Mouse (Mus musculus): ENCODE results near the gene Atp6v1e1. TPM values are rescaled to one million over a fixed set of nuclear protein-coding genes. Genes with fewer than 3 reads are reported as not detected.
"Not testable (repeated sequence)": the region's sequence is repeated elsewhere in the genome, so short reads cannot be mapped to it uniquely, and the experiment has no call there.

Gene Atp6v1e1
- polyA plus RNA-seq (2016; fragmentation: Nextera tagmentation; extraction: Ambion mirVana): 178 and 180 TPM in 2 replicates

DNA sequence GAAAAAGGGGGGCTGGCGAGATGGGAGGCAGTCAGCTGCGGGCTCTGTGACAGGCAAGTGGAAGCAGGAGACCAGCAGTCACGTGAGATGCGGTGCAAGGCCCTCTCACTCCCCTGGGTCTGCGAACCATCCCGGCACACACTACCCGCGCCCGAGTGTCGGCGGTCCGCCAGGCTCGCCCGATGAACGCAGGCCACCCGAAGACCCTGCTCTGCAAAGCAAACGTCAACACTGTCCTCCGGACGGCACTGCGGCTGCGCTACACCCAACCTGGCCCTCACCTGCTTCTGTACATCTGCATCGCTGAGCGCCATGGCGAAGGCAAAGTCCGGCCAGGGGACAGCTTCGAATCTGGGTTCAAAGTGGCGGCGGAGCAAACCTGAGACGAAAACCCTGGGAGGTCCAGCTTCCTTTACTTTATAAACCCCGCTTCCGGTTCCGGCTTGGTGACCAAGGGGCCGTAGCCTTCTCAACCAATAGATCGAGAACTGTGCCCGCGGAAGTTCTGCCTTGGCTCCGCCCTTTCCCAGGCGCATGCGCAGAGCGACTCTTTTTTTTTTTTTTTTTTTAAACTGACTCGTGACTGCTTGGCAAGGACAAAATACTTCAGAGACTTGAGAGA, at the start of gene Atp6v1e1:
TSS of gene Atp6v1e1 (minus strand) at position 487 of the 622 bp plus-strand sequence.
- H3K27ac ChIP-seq: peak within 1 kb of the TSS; percentile 83
- peaks cover 12% of the 10 kb centered on the region for H3K4me1 ChIP-seq
- H3K4me3 ChIP-seq: peak within 1 kb of the TSS; percentile 76
- no peaks in the 10 kb centered on the region for H3K27me3 ChIP-seq
- peaks cover 18% of the 10 kb centered on the region for H3K36me3 ChIP-seq
- H3K4me2 ChIP-seq (replicated peaks): peak within 1 kb of the TSS; percentile 76
- peak; percentile 97 for ATAC-seq (ENCODE audit: low FRiP score)
- H3K9ac ChIP-seq: peak within 1 kb of the TSS; percentile 85
- under 1% methylated on average over 41 of the region's 41 CpGs for whole genome bisulfite sequencing
- no peaks in the 10 kb centered on the region for H3K9me3 ChIP-seq (replicated peaks)

DNA sequence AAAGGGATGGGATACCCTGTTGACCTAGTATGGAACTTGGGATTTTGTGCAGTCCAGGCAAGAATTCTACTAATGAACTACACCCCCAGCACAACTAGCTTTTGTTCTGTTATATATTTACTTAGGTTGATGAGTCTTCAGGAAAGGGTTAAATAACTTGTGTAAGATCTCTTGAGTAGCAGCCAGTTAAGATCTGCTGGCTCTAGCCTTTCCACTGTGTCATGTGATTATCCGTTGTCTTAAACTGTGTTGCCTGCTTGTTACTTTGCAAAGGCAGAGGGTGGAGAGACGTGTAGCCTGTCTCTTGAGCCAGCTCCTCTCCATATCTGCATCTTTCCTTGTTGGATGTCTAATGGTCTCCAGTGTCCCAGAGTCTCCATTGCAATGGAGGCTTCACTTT, 48.7 kb upstream of the Atp6v1e1 start:
- no peak for ATAC-seq (ENCODE audit: low FRiP score)
- Histone ChIP-seq H3K9ac (no peak overlapping the region), H3K9me3 (replicated peaks) (no peaks in the 10 kb centered on the region), H3K4me1 (no peaks in the 10 kb centered on the region), H3K4me2 (replicated peaks) (no peak overlapping the region), H3K36me3 (peaks cover 14% of the 10 kb centered on the region; the same call in 1 of the 2 replicates), H3K27me3 (no peaks in the 10 kb centered on the region), H3K4me3 (no peak overlapping the region), H3K27ac (no peak overlapping the region)
- 93% methylated on average over 2 of the region's 2 CpGs for WGBS

GRCm38 (mm10) chr6:120868824-120869223, 46.2 kb upstream of the Atp6v1e1 start:
- no peak overlapping the region for H3K4me2 ChIP-seq (replicated peaks)
- no peak overlapping the region for H3K27ac ChIP-seq
- no peak overlapping the region for H3K4me3 ChIP-seq
- H3K27me3 ChIP-seq: no peaks in the 10 kb centered on the region
- H3K36me3 ChIP-seq: peaks cover 25% of the 10 kb centered on the region
- H3K9me3 ChIP-seq (replicated peaks): no peaks in the 10 kb centered on the region
- WGBS: 73% methylated on average over 1 of the region's 1 CpGs
- no peak for ATAC-seq (ENCODE audit: low FRiP score)
- H3K4me1 ChIP-seq: no peaks in the 10 kb centered on the region
- H3K9ac ChIP-seq: no peak overlapping the region

DNA sequence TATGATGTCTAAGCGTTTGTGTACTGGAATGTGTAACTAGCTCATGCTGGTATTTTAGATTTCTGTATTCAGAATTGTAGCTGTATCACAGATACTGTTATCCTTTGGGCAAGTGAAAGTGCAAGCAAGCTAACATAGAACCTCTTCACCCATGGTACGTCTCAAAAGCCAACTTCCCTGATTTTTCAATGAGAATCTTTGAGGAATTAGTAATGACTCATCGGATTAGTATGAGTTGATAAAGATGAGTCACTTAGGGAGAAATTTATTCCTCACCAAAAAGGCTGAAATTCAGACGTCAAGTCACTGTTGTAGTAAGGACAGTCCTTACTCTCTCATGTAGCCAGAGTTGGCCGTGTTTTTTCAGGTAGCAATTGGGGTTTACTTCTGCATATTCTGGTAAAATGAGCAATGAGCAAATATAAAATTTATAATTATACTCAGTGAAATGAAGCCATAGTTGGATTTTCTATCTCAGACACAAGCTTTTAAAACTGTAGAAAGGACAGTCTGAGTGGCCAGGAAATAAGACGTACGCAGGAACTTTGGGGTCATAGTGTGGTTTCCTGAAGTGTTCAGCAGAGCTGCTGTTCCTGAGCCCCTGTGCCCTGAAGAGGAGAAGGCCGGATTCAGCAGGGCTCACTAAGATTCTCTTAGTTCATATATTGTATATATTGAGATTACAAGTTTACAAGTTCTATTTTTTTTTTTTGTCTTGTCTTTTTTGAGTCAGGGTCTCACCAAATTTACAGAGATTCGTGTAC, 43.6 kb upstream of the Atp6v1e1 start:
- peaks cover 27% of the 10 kb centered on the region for H3K36me3 ChIP-seq
- H3K4me2 ChIP-seq (replicated peaks): no peak overlapping the region
- no peak for ATAC-seq (ENCODE audit: low FRiP score)
- no peak overlapping the region for H3K4me3 ChIP-seq
- H3K9me3 ChIP-seq (replicated peaks): no peaks in the 10 kb centered on the region
- 94% methylated on average over 9 of the region's 9 CpGs for WGBS
- H3K27me3 ChIP-seq: no peaks in the 10 kb centered on the region
- no peak overlapping the region for H3K27ac ChIP-seq
- no peak overlapping the region for H3K9ac ChIP-seq
- no peaks in the 10 kb centered on the region for H3K4me1 ChIP-seq

- H3K27me3 ChIP-seq: no peaks in the 10 kb centered on the region
- WGBS: 92% methylated on average over 3 of the region's 3 CpGs
- no peak overlapping the region for H3K4me2 ChIP-seq (replicated peaks)
- peaks cover 8% of the 10 kb centered on the region; the same call in 1 of the 2 replicates for H3K4me1 ChIP-seq
- H3K36me3 ChIP-seq: peaks cover 22% of the 10 kb centered on the region
- no peak for ATAC-seq (ENCODE audit: low FRiP score)
- H3K27ac ChIP-seq: no peak overlapping the region
- H3K9me3 ChIP-seq (replicated peaks): no peaks in the 10 kb centered on the region
- H3K9ac ChIP-seq: no peak overlapping the region
- H3K4me3 ChIP-seq: no peak overlapping the region
Observed at GRCm38 (mm10) chr6:120860079-120860478, 37.5 kb upstream of the Atp6v1e1 start.

- Histone ChIP-seq H3K27ac (peak overlapping the region; percentile 31; the same call in 1 of the 2 replicates), H3K9me3 (replicated peaks) (no peaks in the 10 kb centered on the region), H3K27me3 (no peaks in the 10 kb centered on the region), H3K9ac (no peak overlapping the region), H3K4me3 (no peak overlapping the region), H3K4me1 (peaks cover 8% of the 10 kb centered on the region; the same call in 1 of the 2 replicates), H3K4me2 (replicated peaks) (no peak overlapping the region), H3K36me3 (peaks cover 27% of the 10 kb centered on the region)
- ATAC-seq (ENCODE audit: low FRiP score): peak; percentile 66; the same call in 1 of the 2 replicates
- 51% methylated on average over 8 of the region's 8 CpGs for WGBS
Observed at GRCm38 (mm10) chr6:120858217-120858711, 35.7 kb upstream of the Atp6v1e1 start.

GRCm38 (mm10) chr6:120854413-120854812, 31.8 kb upstream of the Atp6v1e1 start:
- 92% methylated on average over 10 of the region's 10 CpGs for WGBS
- Histone ChIP-seq H3K27me3 (no peaks in the 10 kb centered on the region), H3K27ac (no peak overlapping the region), H3K4me3 (no peak overlapping the region), H3K9ac (no peak overlapping the region), H3K4me2 (replicated peaks) (no peak overlapping the region), H3K36me3 (peaks cover 33% of the 10 kb centered on the region), H3K9me3 (replicated peaks) (no peaks in the 10 kb centered on the region), H3K4me1 (peaks cover 8% of the 10 kb centered on the region; the same call in 1 of the 2 replicates)
- no peak for ATAC-seq (ENCODE audit: low FRiP score)

DNA sequence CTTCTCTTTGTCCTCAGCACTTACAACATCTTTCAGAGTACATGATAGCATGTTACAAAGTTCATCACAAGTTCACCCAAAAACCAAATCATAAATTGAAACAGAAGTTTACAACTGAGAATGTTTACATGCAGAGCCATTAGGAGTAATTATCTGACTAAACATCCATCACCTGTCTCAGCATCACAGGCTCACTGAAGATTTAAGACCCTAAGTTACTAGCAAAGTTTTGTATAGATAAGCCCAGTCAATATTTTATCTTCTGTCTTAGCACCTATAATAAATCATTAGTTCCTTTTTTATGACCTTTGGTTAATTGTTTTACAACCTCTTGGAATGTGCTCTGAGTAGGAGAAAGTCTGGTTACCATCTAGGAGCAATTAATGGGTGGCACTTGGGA, 28.1 kb upstream of the Atp6v1e1 start:
- H3K27ac ChIP-seq; H3K4me3 ChIP-seq; H3K9ac ChIP-seq; H3K4me2 ChIP-seq (replicated peaks); H3K4me1 ChIP-seq; H3K27me3 ChIP-seq; ATAC-seq (ENCODE audit: low FRiP score); H3K9me3 ChIP-seq (replicated peaks): not testable (repeated sequence)
- peaks cover 44% of the 10 kb centered on the region for H3K36me3 ChIP-seq

DNA sequence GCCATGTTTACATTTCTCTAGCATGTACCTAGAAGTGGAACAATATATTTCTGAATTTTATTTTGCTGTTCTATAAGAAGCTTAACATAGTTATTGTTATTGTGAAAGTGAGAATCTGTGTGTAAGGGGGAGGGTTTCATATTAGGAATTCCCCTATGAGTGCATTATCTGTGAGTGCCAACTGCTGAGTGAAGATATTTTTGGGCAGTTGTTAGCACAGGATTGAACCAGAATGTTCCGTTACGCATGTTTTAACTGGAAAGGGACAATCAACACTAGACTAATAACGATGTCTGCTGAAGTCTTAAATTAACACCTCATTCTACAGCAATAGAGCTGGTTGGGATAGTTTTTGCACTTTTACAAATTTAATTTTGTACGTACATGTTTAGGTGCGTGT, 19.2 kb upstream of the Atp6v1e1 start:
- Histone ChIP-seq H3K9me3 (replicated peaks) (no peaks in the 10 kb centered on the region), H3K4me1 (peaks cover 6% of the 10 kb centered on the region), H3K9ac (no peak overlapping the region), H3K27me3 (no peaks in the 10 kb centered on the region), H3K4me3 (no peak overlapping the region), H3K4me2 (replicated peaks) (no peak overlapping the region), H3K27ac (no peak overlapping the region), H3K36me3 (0 out of 2 replicates have a peak, but pooled peaks cover 4% of the 10 kb centered on the region)
- no peak for ATAC-seq (ENCODE audit: low FRiP score)
- 94% methylated on average over 5 of the region's 5 CpGs for WGBS

DNA sequence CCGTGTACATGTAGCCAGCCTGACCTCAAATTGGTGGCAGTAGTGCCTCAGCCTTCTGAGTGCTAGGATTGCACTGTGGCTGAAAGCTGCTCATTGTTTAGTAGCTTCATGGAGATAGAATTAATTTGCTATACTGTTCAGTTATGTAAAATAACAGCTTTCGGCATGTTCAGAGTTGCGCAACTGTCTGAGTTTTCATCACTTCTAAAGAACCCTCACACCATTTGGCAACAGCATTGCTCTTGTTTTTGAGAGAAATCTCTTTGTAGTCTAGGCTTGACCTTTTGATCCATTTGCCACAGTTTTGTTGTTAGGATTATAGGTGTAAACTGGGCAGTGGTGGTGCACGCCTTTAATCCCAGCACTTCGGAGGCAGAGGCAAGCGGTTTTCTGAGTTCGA, 17.7 kb upstream of the Atp6v1e1 start:
- H3K9me3 ChIP-seq (replicated peaks): no peaks in the 10 kb centered on the region
- H3K4me3 ChIP-seq: no peak overlapping the region
- no peak overlapping the region for H3K4me2 ChIP-seq (replicated peaks)
- H3K27me3 ChIP-seq: no peaks in the 10 kb centered on the region
- no peak overlapping the region for H3K27ac ChIP-seq
- ATAC-seq (ENCODE audit: low FRiP score): no peak
- no peak overlapping the region for H3K9ac ChIP-seq
- peaks cover 7% of the 10 kb centered on the region for H3K4me1 ChIP-seq
- WGBS: 98% methylated on average over 7 of the region's 7 CpGs
- H3K36me3 ChIP-seq: 0 out of 2 replicates have a peak, but pooled peaks cover 4% of the 10 kb centered on the region

- H3K27ac ChIP-seq: no peak overlapping the region
- peak overlapping the region; percentile 94; the same call in 1 of the 2 replicates for H3K9ac ChIP-seq
- H3K9me3 ChIP-seq (replicated peaks): no peaks in the 10 kb centered on the region
- 0 out of 2 replicates have a peak, but pooled peaks cover 4% of the 10 kb centered on the region for H3K36me3 ChIP-seq
- H3K4me1 ChIP-seq: peaks cover 7% of the 10 kb centered on the region
- peak overlapping the region; percentile 74 for H3K4me2 ChIP-seq (replicated peaks)
- 74% methylated on average over 1 of the region's 1 CpGs for WGBS
- H3K4me3 ChIP-seq: peak overlapping the region; percentile 92
- H3K27me3 ChIP-seq: no peaks in the 10 kb centered on the region
- no peak for ATAC-seq (ENCODE audit: low FRiP score)
Observed at GRCm38 (mm10) chr6:120837152-120837530, 14.5 kb upstream of the Atp6v1e1 start.

DNA sequence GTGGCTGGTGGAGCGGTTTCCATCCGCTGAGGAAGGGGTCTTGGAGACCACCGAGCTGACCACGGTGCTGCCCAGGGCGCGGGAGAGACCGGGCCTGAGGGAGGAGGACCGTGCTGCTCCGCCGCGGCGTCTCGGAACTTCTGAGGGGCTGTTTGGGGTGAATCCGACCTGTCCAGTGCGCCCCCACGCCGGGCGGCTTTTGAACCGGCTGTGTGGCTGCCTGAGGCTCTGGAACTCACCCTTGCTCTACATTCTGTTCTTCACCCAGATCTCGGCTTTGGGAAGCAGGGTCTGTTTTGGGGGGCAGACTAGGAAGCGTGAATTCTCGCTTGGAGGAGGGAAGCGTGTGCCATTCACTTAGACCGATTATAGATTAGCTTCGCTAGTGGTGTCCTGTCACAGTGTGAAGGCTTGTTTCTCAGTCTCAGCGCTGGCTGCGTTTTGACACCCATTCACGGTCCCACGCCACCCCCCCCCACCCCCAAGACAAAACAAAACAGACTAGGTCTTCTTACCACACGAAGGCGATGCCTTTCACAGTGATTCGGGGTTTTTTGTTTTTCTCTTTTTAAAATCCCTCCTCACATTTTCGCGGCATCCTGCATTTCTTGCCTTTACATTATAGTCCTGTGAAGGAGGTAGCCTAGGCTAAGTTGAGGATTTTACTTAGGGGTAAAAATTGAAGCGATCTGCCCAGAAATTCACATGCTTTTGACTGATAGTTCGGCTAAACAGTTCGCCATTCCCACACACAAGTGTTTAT, 14.0 kb upstream of the Atp6v1e1 start:
- H3K9ac ChIP-seq: peak overlapping the region; percentile 94
- H3K27ac ChIP-seq: peak overlapping the region; percentile 97
- H3K4me2 ChIP-seq (replicated peaks): peak overlapping the region; percentile 74
- no peaks in the 10 kb centered on the region for H3K9me3 ChIP-seq (replicated peaks)
- H3K36me3 ChIP-seq: 0 out of 2 replicates have a peak, but pooled peaks cover 4% of the 10 kb centered on the region
- peaks cover 7% of the 10 kb centered on the region for H3K4me1 ChIP-seq
- peak overlapping the region; percentile 92 for H3K4me3 ChIP-seq
- 4% methylated on average over 37 of the region's 37 CpGs for WGBS
- H3K27me3 ChIP-seq: no peaks in the 10 kb centered on the region
- ATAC-seq (ENCODE audit: low FRiP score): peak; percentile 89
